Mouse (Mus musculus): ENCODE results near the gene Gja5. TPM values are rescaled to one million over a fixed set of nuclear protein-coding genes. Genes with fewer than 3 reads are reported as not detected.

Gja5 gene
- 1 to 10 TPM; 2.8 to 6.2 TPM for total RNA-seq (2021)
- long read RNA-seq, experiment 1, partial matches to known transcripts, result 0 of 5 reads
- long read RNA-seq, experiment 1, other reads (novel, unspliced or antisense), result 2 of 5 reads
- long read RNA-seq, experiment 2, result 0 reads

- DNase-seq, result no peak
Observed at GRCm38 (mm10) chr3:96904393-96904792, at the start of gene Gja5. TSS of gene Gja5 (plus strand) at chr3:96904693.

- DNase-seq, result no peak
Observed at GRCm38 (mm10) chr3:96855833-96856232, 48.7 kb upstream of the Gja5 start.

GRCm38 (mm10) chr3:96860498-96860897 lies 44.0 kb upstream of the Gja5 start:
- DNase-seq, result no peak

- DNase-seq, result no peak
Observed at GRCm38 (mm10) chr3:96867863-96868262, 36.6 kb upstream of the Gja5 start.

- no peak for DNase-seq
Observed at GRCm38 (mm10) chr3:96868566-96868965, 35.9 kb upstream of the Gja5 start.

- no peak for DNase-seq
Observed at GRCm38 (mm10) chr3:96869091-96869490, 35.4 kb upstream of the Gja5 start.

GRCm38 (mm10) chr3:96870270-96870669 lies 34.2 kb upstream of the Gja5 start:
- DNase-seq, result no peak

- no peak for DNase-seq
Observed at GRCm38 (mm10) chr3:96871070-96871469, 33.4 kb upstream of the Gja5 start.

GRCm38 (mm10) chr3:96872501-96872900 lies 32.0 kb upstream of the Gja5 start:
- DNase-seq, result no peak

GRCm38 (mm10) chr3:96874808-96875571 lies 29.5 kb upstream of the Gja5 start:
- DNase-seq, result no peak

- no peak for DNase-seq
Observed at GRCm38 (mm10) chr3:96879536-96879935, 25.0 kb upstream of the Gja5 start.

GRCm38 (mm10) chr3:96880385-96880784 lies 24.1 kb upstream of the Gja5 start:
- no peak for DNase-seq

GRCm38 (mm10) chr3:96881557-96881956 lies 22.9 kb upstream of the Gja5 start:
- DNase-seq, result no peak

- no peak for DNase-seq
Observed at GRCm38 (mm10) chr3:96882061-96882849, 22.2 kb upstream of the Gja5 start.

- no peak for DNase-seq
Observed at GRCm38 (mm10) chr3:96883690-96884089, 20.8 kb upstream of the Gja5 start.

GRCm38 (mm10) chr3:96902336-96902999 lies 2.0 kb upstream of the Gja5 start:
- no peak for DNase-seq

GRCm38 (mm10) chr3:96904851-96905541 lies 503 bp downstream of the Gja5 start, which contains the start of gene Gpr89:
TSS of gene Gpr89 (minus strand) at chr3:96905346.
- peak; percentile 88 for DNase-seq

GRCm38 (mm10) chr3:96905592-96905991 lies 1.1 kb downstream of the Gja5 start:
- DNase-seq, result no peak

- no peak for DNase-seq
Observed at GRCm38 (mm10) chr3:96920991-96921390, 16.5 kb downstream of the Gja5 start.

GRCm38 (mm10) chr3:96924631-96925030 lies 20.1 kb downstream of the Gja5 start:
- DNase-seq, result no peak

- DNase-seq, result no peak
Observed at GRCm38 (mm10) chr3:96925920-96926319, 21.4 kb downstream of the Gja5 start, which contains the start of gene Gja8. TSS of gene Gja8 (minus strand) at chr3:96926020.

- no peak for DNase-seq
Observed at GRCm38 (mm10) chr3:96931261-96931681, 26.8 kb downstream of the Gja5 start.
